Mouse (Mus musculus): ENCODE measurements around the gene Fam189a1. TPM values are rescaled to one million over a fixed set of nuclear protein-coding genes. Genes with fewer than 3 reads are reported as not detected.

The Fam189a1 gene
- polyA plus RNA-seq, 1 experiment from 2014 or later: 7.7 TPM

GRCm38 (mm10) chr7:65141907-65142698, 14.3 kb downstream of the Fam189a1 start:
- ATAC-seq (ENCODE audit: low FRiP score): no peak
- Histone ChIP-seq H3K27me3 (no peaks in the 10 kb centered on the region), H3K9me3 (replicated peaks) (no peaks in the 10 kb centered on the region), H3K9ac (no peak overlapping the region), H3K4me3 (no peak overlapping the region), H3K36me3 (no peaks in the 10 kb centered on the region), H3K27ac (no peak overlapping the region), H3K4me1 (no peaks in the 10 kb centered on the region), H3K4me2 (replicated peaks) (no peak overlapping the region)
- 67% methylated on average over 6 of the region's 6 CpGs for WGBS

- Histone ChIP-seq H3K27ac (no peak overlapping the region), H3K9me3 (replicated peaks) (no peaks in the 10 kb centered on the region), H3K9ac (no peak overlapping the region), H3K4me1 (no peaks in the 10 kb centered on the region), H3K27me3 (no peaks in the 10 kb centered on the region), H3K36me3 (no peaks in the 10 kb centered on the region), H3K4me2 (replicated peaks) (no peak overlapping the region), H3K4me3 (no peak overlapping the region)
- 81% methylated on average over 5 of the region's 5 CpGs for WGBS
- no peak for ATAC-seq (ENCODE audit: low FRiP score)
These were observed 15.5 kb downstream of the Fam189a1 start for GRCm38 (mm10) chr7:65140832-65141231.

- Histone ChIP-seq H3K4me1 (no peaks in the 10 kb centered on the region), H3K4me3 (no peak overlapping the region), H3K27ac (no peak overlapping the region), H3K9me3 (replicated peaks) (no peaks in the 10 kb centered on the region), H3K27me3 (no peaks in the 10 kb centered on the region), H3K4me2 (replicated peaks) (no peak overlapping the region), H3K9ac (no peak overlapping the region), H3K36me3 (no peaks in the 10 kb centered on the region)
- 87% methylated on average over 5 of the region's 5 CpGs for WGBS
- ATAC-seq (ENCODE audit: low FRiP score): no peak
These were observed 16.3 kb downstream of the Fam189a1 start for GRCm38 (mm10) chr7:65140099-65140498.

GRCm38 (mm10) chr7:65123766-65124165, 32.6 kb downstream of the Fam189a1 start:
- Histone ChIP-seq H3K4me3 (no peak overlapping the region), H3K36me3 (no peaks in the 10 kb centered on the region), H3K27ac (no peak overlapping the region), H3K9me3 (replicated peaks) (no peaks in the 10 kb centered on the region), H3K4me1 (no peaks in the 10 kb centered on the region), H3K27me3 (no peaks in the 10 kb centered on the region), H3K4me2 (replicated peaks) (no peak overlapping the region), H3K9ac (no peak overlapping the region)
- WGBS: 92% methylated on average over 3 of the region's 3 CpGs
- no peak for ATAC-seq (ENCODE audit: low FRiP score)

GRCm38 (mm10) chr7:65116903-65117302, 39.5 kb downstream of the Fam189a1 start:
- H3K36me3 ChIP-seq: no peaks in the 10 kb centered on the region
- H3K4me3 ChIP-seq: no peak overlapping the region
- 94% methylated on average over 7 of the region's 7 CpGs for WGBS
- H3K27ac ChIP-seq: no peak overlapping the region
- H3K9ac ChIP-seq: no peak overlapping the region
- H3K9me3 ChIP-seq (replicated peaks): no peaks in the 10 kb centered on the region
- no peaks in the 10 kb centered on the region for H3K4me1 ChIP-seq
- H3K27me3 ChIP-seq: no peaks in the 10 kb centered on the region
- H3K4me2 ChIP-seq (replicated peaks): no peak overlapping the region
- no peak for ATAC-seq (ENCODE audit: low FRiP score)

- Histone ChIP-seq H3K9ac (no peak overlapping the region), H3K4me2 (replicated peaks) (no peak overlapping the region), H3K4me3 (no peak overlapping the region), H3K27me3 (no peaks in the 10 kb centered on the region), H3K36me3 (no peaks in the 10 kb centered on the region), H3K4me1 (no peaks in the 10 kb centered on the region), H3K27ac (no peak overlapping the region), H3K9me3 (replicated peaks) (no peaks in the 10 kb centered on the region)
- 77% methylated on average over 3 of the region's 3 CpGs for WGBS
- ATAC-seq (ENCODE audit: low FRiP score): no peak
These were observed 41.0 kb downstream of the Fam189a1 start for GRCm38 (mm10) chr7:65115366-65115765.

- no peak overlapping the region for H3K9ac ChIP-seq
- H3K4me2 ChIP-seq (replicated peaks): no peak overlapping the region
- WGBS: 95% methylated on average over 9 of the region's 9 CpGs
- no peak overlapping the region for H3K4me3 ChIP-seq
- H3K36me3 ChIP-seq: no peaks in the 10 kb centered on the region
- no peak overlapping the region for H3K27ac ChIP-seq
- no peak for ATAC-seq (ENCODE audit: low FRiP score)
- no peaks in the 10 kb centered on the region for H3K4me1 ChIP-seq
- no peaks in the 10 kb centered on the region for H3K27me3 ChIP-seq
- H3K9me3 ChIP-seq (replicated peaks): no peaks in the 10 kb centered on the region
These were observed 44.7 kb downstream of the Fam189a1 start for GRCm38 (mm10) chr7:65111664-65112063.

- Histone ChIP-seq H3K27ac (no peak overlapping the region), H3K27me3 (no peaks in the 10 kb centered on the region), H3K4me3 (no peak overlapping the region), H3K36me3 (no peaks in the 10 kb centered on the region), H3K4me2 (replicated peaks) (no peak overlapping the region), H3K9me3 (replicated peaks) (no peaks in the 10 kb centered on the region), H3K4me1 (no peaks in the 10 kb centered on the region), H3K9ac (no peak overlapping the region)
- WGBS: 89% methylated on average over 3 of the region's 3 CpGs
- no peak for ATAC-seq (ENCODE audit: low FRiP score)
These were observed 50.8 kb downstream of the Fam189a1 start for GRCm38 (mm10) chr7:65105566-65105965.

- no peak overlapping the region for H3K4me2 ChIP-seq (replicated peaks)
- no peaks in the 10 kb centered on the region for H3K27me3 ChIP-seq
- no peak overlapping the region for H3K9ac ChIP-seq
- H3K4me3 ChIP-seq: no peak overlapping the region
- no peaks in the 10 kb centered on the region for H3K9me3 ChIP-seq (replicated peaks)
- H3K4me1 ChIP-seq: no peaks in the 10 kb centered on the region
- no peaks in the 10 kb centered on the region for H3K36me3 ChIP-seq
- no peak overlapping the region for H3K27ac ChIP-seq
- 91% methylated on average over 4 of the region's 4 CpGs for WGBS
- no peak for ATAC-seq (ENCODE audit: low FRiP score)
These were observed 51.3 kb downstream of the Fam189a1 start for GRCm38 (mm10) chr7:65105097-65105467.

- 90% methylated on average over 17 of the region's 17 CpGs for WGBS
- H3K4me1 ChIP-seq: no peaks in the 10 kb centered on the region
- H3K4me2 ChIP-seq (replicated peaks): no peak overlapping the region
- H3K4me3 ChIP-seq: no peak overlapping the region
- H3K9ac ChIP-seq: no peak overlapping the region
- no peaks in the 10 kb centered on the region for H3K27me3 ChIP-seq
- no peaks in the 10 kb centered on the region for H3K36me3 ChIP-seq
- no peak overlapping the region for H3K27ac ChIP-seq
- H3K9me3 ChIP-seq (replicated peaks): no peaks in the 10 kb centered on the region
- no peak for ATAC-seq (ENCODE audit: low FRiP score)
These were observed 51.9 kb downstream of the Fam189a1 start for GRCm38 (mm10) chr7:65104207-65105096.

GRCm38 (mm10) chr7:65101661-65102060, 54.7 kb downstream of the Fam189a1 start:
- no peak overlapping the region for H3K27ac ChIP-seq
- ATAC-seq (ENCODE audit: low FRiP score): no peak
- no peaks in the 10 kb centered on the region for H3K4me1 ChIP-seq
- whole genome bisulfite sequencing: 91% methylated on average over 2 of the region's 2 CpGs
- no peak overlapping the region for H3K4me2 ChIP-seq (replicated peaks)
- no peak overlapping the region for H3K4me3 ChIP-seq
- H3K27me3 ChIP-seq: no peaks in the 10 kb centered on the region
- H3K9me3 ChIP-seq (replicated peaks): no peaks in the 10 kb centered on the region
- no peaks in the 10 kb centered on the region for H3K36me3 ChIP-seq
- no peak overlapping the region for H3K9ac ChIP-seq

- H3K36me3 ChIP-seq: no peaks in the 10 kb centered on the region
- no peak overlapping the region for H3K27ac ChIP-seq
- H3K27me3 ChIP-seq: no peaks in the 10 kb centered on the region
- no peaks in the 10 kb centered on the region for H3K4me1 ChIP-seq
- H3K9me3 ChIP-seq (replicated peaks): no peaks in the 10 kb centered on the region
- ATAC-seq (ENCODE audit: low FRiP score): no peak
- H3K9ac ChIP-seq: no peak overlapping the region
- no peak overlapping the region for H3K4me3 ChIP-seq
- WGBS: 90% methylated on average over 14 of the region's 14 CpGs
- H3K4me2 ChIP-seq (replicated peaks): no peak overlapping the region
These were observed 58.7 kb downstream of the Fam189a1 start for GRCm38 (mm10) chr7:65097708-65098107.
